Mouse (Mus musculus): ENCODE results near the gene Dst.

DNA sequence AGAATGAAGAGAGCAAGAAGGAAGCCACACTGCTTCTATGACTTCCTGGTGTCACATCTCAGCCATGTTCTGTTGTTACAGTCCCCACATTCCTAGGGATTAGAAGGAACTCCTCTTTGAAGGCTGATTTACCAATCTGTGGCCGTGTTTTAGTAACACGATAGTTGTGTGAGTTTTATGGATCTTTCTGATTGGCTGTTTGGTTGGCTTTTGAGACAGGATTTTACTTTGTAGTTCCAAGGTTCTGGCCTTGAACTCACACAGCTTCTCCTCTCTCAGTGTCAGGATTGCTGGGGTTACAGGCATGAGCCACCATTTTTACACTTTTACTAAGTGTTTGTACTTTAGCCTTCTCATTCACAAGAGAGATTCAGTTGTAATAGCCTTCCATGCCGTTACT, 155.9 kb downstream of the Dst start:
- no peak for TF ChIP-seq EP300 (IDR thresholded peaks at IDR 0.05; ENCODE audit: low read length)
- TF ChIP-seq POLR2A (IDR thresholded peaks at IDR 0.05; ENCODE audit: low read depth, low read length), result no peak
- TF ChIP-seq CTCF (conservative IDR thresholded peaks at IDR 0.05 in 1 of 2, IDR thresholded peaks at IDR 0.05 in 1 of 2; ENCODE audit: low read depth in 2 of 2, low read length in 2 of 2), result no peak
- TF ChIP-seq PAX5 (IDR thresholded peaks at IDR 0.05; ENCODE audit: low read length), result no peak
- TF ChIP-seq RAD21 (IDR thresholded peaks at IDR 0.05; ENCODE audit: low read depth, low read length), result no peak
- no peak for TF ChIP-seq ZMIZ1 (IDR thresholded peaks at IDR 0.05; ENCODE audit: low read depth, low read length)
- no peak for TF ChIP-seq KAT2A (IDR thresholded peaks at IDR 0.05; ENCODE audit: insufficient replicate concordance, low read length)
- TF ChIP-seq CHD2 (IDR thresholded peaks at IDR 0.05; ENCODE audit: low read length), result no peak
- no peak for TF ChIP-seq USF1 (IDR thresholded peaks at IDR 0.05; ENCODE audit: low read depth, low read length)
- no peak for TF ChIP-seq SMC3 (IDR thresholded peaks at IDR 0.05; ENCODE audit: low read depth, low read length)
- TF ChIP-seq MAX (IDR thresholded peaks at IDR 0.05; ENCODE audit: low read length), result no peak
- TF ChIP-seq NRF1 (IDR thresholded peaks at IDR 0.05; ENCODE audit: low read depth, low read length), result no peak
